Mouse (Mus musculus) liver, adult 2 months (tissue): ENCODE results near the gene Evx1.

Source experiments
- CTCF ChIP-seq: fragments of 200-500 bp; IDR thresholded peaks from 2 replicates; pipeline ENCODE4 v1.5.1; 2011; ENCODE audit warnings: low read depth, low read length, control low read depth
- POLR2A ChIP-seq: fragments of 200-500 bp; IDR thresholded peaks from 2 replicates; pipeline ENCODE4 v1.6.1; 2011; ENCODE audit warnings: low read length, control low read depth; ENCODE audit not compliant: insufficient read depth; ENCODE audit errors: extremely low read depth

DNA sequence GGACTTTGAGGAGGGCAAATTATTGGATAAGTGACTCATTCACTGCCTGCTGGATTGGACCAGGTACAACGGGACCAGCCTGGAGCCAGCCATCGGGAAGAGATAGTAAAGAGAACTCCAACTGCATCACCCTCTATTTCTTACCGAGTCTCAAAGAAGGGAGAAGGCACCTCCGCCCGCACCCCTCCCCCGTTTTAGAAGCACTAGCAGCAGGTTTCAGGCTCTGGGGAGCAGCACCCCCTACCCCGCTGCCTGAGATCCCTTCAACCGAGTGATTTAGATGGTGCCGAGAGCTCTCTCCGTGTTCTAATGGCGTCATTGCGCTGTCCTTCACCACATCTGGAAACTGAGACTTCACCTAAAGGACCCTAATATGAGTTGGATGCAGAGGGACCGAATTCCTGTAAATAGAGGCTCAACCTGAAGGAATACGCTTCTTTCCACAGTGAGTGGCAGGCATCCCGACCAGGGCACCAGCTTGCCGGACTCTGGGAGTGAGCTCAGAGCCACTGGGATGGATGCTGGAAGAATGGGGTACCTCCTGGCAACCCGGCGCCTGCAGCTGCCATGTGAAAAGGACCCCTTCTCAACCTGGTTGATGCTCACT is 47.9 kb upstream of the Evx1 start:
- TF ChIP-seq CTCF: no peak
- no peak for TF ChIP-seq POLR2A
